Comparison of ENCODE assay signal across 7 mouse cellular contexts in the genomic region with DNA sequence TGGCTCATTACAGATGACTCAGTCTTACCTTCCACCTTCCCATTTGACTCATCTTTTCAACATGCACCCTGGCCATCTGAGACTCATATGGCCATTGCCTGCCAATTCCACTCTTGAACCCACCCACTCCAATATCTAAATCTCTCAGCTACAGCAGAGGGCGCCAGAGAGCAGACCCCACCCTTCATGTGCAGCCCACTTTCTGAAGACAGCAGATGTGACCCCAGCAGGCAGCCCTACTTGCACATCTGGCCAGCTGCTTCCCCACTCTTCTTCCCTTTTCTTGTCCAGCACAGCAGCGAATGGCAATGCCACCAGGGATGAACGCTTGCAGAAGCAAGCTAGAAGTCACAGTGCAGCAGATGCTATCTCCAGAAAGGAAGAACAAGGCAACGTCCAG.
DNase-seq lines count a peak whose midpoint lies in the region; ATAC-seq and TF ChIP-seq lines count a peak whose summit lies in the region.

No protein-coding gene starts in this region.

- no peak overlapping the region for H3K27ac ChIP-seq in kidney, embryonic 16.5 days (ENCODE audit: low read length)
- no peak overlapping the region for H3K27ac ChIP-seq in heart, postnatal 0 days (ENCODE audit: low read depth)

- H3K9ac ChIP-seq in kidney, embryonic 16.5 days (replicated peaks; ENCODE audit: low read length) = no peak overlapping the region
- no peak overlapping the region for H3K9ac ChIP-seq in heart, postnatal 0 days (replicated peaks; ENCODE audit: low read depth, low read length)

- H3K9me3 ChIP-seq in kidney, embryonic 16.5 days (ENCODE audit: low read length) = no peaks in the 10 kb centered on the region
- no peaks in the 10 kb centered on the region for H3K9me3 ChIP-seq in heart, postnatal 0 days (replicated peaks; ENCODE audit: control insufficient read depth, low read length)

- no peaks in the 10 kb centered on the region for H3K36me3 ChIP-seq in kidney, embryonic 16.5 days (ENCODE audit: insufficient read depth, low read length)
- no peaks in the 10 kb centered on the region for H3K36me3 ChIP-seq in heart, postnatal 0 days (replicated peaks; ENCODE audit: control insufficient read depth, insufficient read depth, low read length)

- peak; percentile 5 for DNase-seq in kidney, adult 9 months
- peak; percentile 7 for DNase-seq in urinary bladder, postnatal 14 days (ENCODE audit: low spot score)
- no peak for DNase-seq in urinary bladder, postnatal 10 days (ENCODE audit: low spot score)
- no peak for DNase-seq in heart, postnatal 0 days (ENCODE audit: low spot score)
- peak; percentile 47 for DNase-seq in testis, postnatal 10 days (ENCODE audit: low spot score)
- no peak for DNase-seq in adipocyte (ENCODE audit: low spot score)

- no peak for TF ChIP-seq EP300 in heart, postnatal 0 days (IDR thresholded peaks at IDR 0.05; ENCODE audit: low read depth)

- WGBS in kidney, embryonic 16.5 days = 40% methylated on average over 4 of the region's 4 CpGs
- WGBS in heart, postnatal 0 days = 38% methylated on average over 4 of the region's 4 CpGs

- no peak for ATAC-seq in kidney, embryonic 16.5 days (ENCODE audit: low FRiP score, low TSS enrichment)
- no peak for ATAC-seq in heart, postnatal 0 days (ENCODE audit: insufficient read depth, low read depth)

- H3K27me3 ChIP-seq in kidney, embryonic 16.5 days (ENCODE audit: insufficient read depth, low read length) = no peaks in the 10 kb centered on the region
- H3K27me3 ChIP-seq in heart, postnatal 0 days (ENCODE audit: control insufficient read depth, insufficient read depth, low read length) = no peaks in the 10 kb centered on the region

- H3K4me1 ChIP-seq in kidney, embryonic 16.5 days (ENCODE audit: insufficient read depth, low read length) = no peaks in the 10 kb centered on the region
- 0 out of 2 replicates have a peak, but pooled peaks cover 5% of the 10 kb centered on the region for H3K4me1 ChIP-seq in heart, postnatal 0 days (ENCODE audit: control insufficient read depth, insufficient read depth)

- H3K4me3 ChIP-seq in kidney, embryonic 16.5 days (ENCODE audit: low read length) = no peak overlapping the region
- H3K4me3 ChIP-seq in heart, postnatal 0 days (ENCODE audit: low read depth, low read length) = no peak overlapping the region

- peak; percentile 49 for TF ChIP-seq CTCF in heart, postnatal 0 days (IDR thresholded peaks at IDR 0.05; ENCODE audit: low read depth)

- H3K4me2 ChIP-seq in kidney, embryonic 16.5 days (replicated peaks; ENCODE audit: low read depth, low read length) = no peak overlapping the region
- no peak overlapping the region for H3K4me2 ChIP-seq in heart, postnatal 0 days (ENCODE audit: low read depth, low read length)

Comparison
In these comparisons a context has a peak if more than half of its experiments do, and no peak if none do; other contexts are left out.
1. DNase-seq: peak in kidney, adult 9 months (single experiment), urinary bladder, postnatal 14 days (single experiment) and testis, postnatal 10 days (single experiment); none in urinary bladder, postnatal 10 days (single experiment), heart, postnatal 0 days (single experiment) and adipocyte (single experiment).